Mouse (Mus musculus): Measurements from ENCODE around the gene Cox6b2. TPM values are rescaled to one million over a fixed set of nuclear protein-coding genes. Genes with fewer than 3 reads are reported as not detected.
"Not testable (repeated sequence)": the region's sequence is repeated elsewhere in the genome, so short reads cannot be mapped to it uniquely, and the experiment has no call there.

The Cox6b2 gene
- 18.6 and 19.7 TPM in 2 replicates for polyA plus RNA-seq (2014; fragmentation: Nextera tagmentation; extraction: Ambion mirVana)

DNA sequence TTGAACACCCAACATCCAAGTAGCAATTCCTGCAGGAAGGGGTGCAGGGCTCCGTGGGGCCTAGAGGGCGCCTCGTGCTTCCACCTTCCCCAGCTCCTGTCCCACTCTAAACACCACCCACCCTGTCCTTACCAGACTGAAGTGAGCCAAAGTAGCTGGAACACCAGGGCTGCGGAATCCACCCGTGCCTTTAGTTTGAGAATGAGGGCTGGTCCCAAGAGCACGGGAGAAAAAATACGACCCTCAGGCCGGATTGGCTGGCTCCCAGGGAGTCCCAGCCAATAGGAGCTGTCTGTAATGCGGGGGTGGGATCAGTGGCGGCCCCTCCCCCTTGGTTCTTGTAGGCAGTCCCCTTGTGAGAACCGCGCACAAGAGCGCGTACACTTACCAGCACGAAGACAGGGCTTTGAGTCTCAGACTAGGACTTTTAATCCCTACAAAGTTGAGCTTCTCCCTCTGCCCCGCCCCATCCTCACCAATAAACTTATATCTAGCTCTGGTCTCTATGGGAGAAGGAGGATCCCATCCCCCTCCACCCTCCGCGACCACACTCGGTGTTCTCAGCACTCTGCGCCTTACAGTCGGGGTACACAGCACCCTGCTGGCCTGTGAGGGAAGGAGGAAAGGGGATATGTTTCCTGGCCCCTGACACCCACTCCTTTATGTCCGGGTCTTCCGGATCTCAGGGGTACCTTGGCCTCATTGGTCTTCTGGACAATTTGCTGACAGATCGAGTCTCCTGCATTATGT is at the start of gene Cox6b2:
Gene Cox6b2, minus strand, starts transcription at position 274 of the 750 bp plus-strand sequence.
- Histone ChIP-seq H3K27ac (no peak within 1 kb of the TSS), H3K9me3 (ENCODE audit: control insufficient read depth, low read length) (no peaks in the 10 kb centered on the region), H3K4me2 (replicated peaks) (peak within 1 kb of the TSS; percentile 47), H3K9ac (0 out of 2 replicates have a peak within 1 kb of the TSS, but pooled peaks have one; percentile 1), H3K27me3 (ENCODE audit: control insufficient read depth, insufficient read depth, low read length) (no peaks in the 10 kb centered on the region), H3K4me1 (replicated peaks; ENCODE audit: control insufficient read depth, insufficient read depth, low read length) (no peaks in the 10 kb centered on the region), H3K4me3 (replicated peaks; ENCODE audit: low read length) (peak within 1 kb of the TSS; percentile 22), H3K36me3 (replicated peaks; ENCODE audit: control insufficient read depth, insufficient read depth) (no peaks in the 10 kb centered on the region; the same call in 1 of the 2 replicates)
- peak; percentile 76 for DNase-seq (ENCODE audit: low spot score)
- ATAC-seq (ENCODE audit: low FRiP score): peak; percentile 93
- 4% methylated on average over 24 of the region's 24 CpGs for WGBS

DNA sequence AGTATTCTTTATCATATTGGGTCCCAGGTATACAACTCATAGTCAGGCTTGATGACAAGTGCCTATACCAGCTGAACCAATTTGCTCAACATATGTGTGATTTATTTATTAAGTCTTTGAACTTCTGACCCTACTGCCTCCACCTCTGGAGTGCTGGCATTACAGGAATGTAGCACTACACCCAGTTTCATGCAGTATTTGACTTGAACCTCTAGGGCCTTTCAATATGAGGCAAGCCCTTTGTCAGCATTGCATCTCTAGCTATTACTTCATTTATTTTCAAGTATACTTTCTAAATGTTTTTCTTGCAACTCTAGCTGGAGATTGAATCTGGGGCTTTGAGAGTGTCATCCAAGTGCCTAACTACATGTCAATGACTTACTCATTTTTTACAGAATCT is 49.4 kb upstream of the Cox6b2 start:
- Histone ChIP-seq H3K4me3 (replicated peaks; ENCODE audit: low read length) (no peak overlapping the region), H3K9ac (no peak overlapping the region), H3K27me3 (ENCODE audit: control insufficient read depth, insufficient read depth, low read length) (no peaks in the 10 kb centered on the region), H3K27ac (no peak overlapping the region), H3K4me2 (replicated peaks) (no peak overlapping the region), H3K4me1 (replicated peaks; ENCODE audit: control insufficient read depth, insufficient read depth, low read length) (no peaks in the 10 kb centered on the region), H3K9me3 (ENCODE audit: control insufficient read depth, low read length) (no peaks in the 10 kb centered on the region), H3K36me3 (replicated peaks; ENCODE audit: control insufficient read depth, insufficient read depth) (peaks cover 39% of the 10 kb centered on the region)
- DNase-seq (ENCODE audit: low spot score) (no peak), ATAC-seq (ENCODE audit: low FRiP score) (no peak)

DNA sequence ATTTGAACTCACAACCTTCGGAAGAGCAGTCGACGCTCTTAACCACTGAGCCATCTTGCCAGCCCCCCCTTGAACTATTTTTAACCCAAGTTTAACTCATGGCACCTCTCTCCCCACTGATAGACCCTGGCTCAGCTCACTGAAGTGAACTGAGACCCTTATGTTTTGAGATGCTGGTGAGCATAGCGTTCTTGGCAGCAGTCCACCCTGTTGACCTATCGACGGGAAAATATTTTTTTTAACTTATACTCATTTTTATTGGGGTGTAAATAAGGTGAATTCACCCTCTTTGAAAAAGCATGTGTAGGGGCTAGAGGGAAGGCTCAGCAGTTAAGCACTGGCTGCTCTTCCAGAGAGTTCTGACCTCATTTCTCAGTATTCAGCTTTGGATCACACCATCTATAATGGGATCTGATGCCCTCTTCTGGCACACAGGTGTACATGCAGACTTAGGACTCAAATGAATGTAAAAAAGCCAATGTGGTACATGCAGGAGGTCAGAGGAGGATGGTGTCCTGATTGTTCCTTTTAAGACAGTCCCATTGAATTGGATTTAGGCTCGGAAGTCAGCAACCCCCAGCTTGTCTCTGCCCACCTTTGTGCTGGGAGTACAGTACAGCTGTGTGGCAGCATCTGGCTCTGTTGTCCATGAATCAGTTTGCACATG is 43.0 kb upstream of the Cox6b2 start:
- ATAC-seq (ENCODE audit: low FRiP score) (no peak), DNase-seq (ENCODE audit: low spot score) (peak; percentile 59)
- Histone ChIP-seq H3K9ac (no peak overlapping the region), H3K9me3 (ENCODE audit: control insufficient read depth, low read length) (no peaks in the 10 kb centered on the region), H3K27ac (no peak overlapping the region), H3K4me2 (replicated peaks) (no peak overlapping the region), H3K4me3 (replicated peaks; ENCODE audit: low read length) (no peak overlapping the region), H3K4me1 (replicated peaks; ENCODE audit: control insufficient read depth, insufficient read depth, low read length) (peaks cover 8% of the 10 kb centered on the region; the same call in 1 of the 2 replicates), H3K27me3 (ENCODE audit: control insufficient read depth, insufficient read depth, low read length) (no peaks in the 10 kb centered on the region), H3K36me3 (replicated peaks; ENCODE audit: control insufficient read depth, insufficient read depth) (peaks cover 51% of the 10 kb centered on the region)
- WGBS: 73% methylated on average over 7 of the region's 7 CpGs

- Histone ChIP-seq H3K9ac (no peak overlapping the region), H3K27ac (no peak overlapping the region), H3K4me3 (replicated peaks; ENCODE audit: low read length) (no peak overlapping the region), H3K9me3 (ENCODE audit: control insufficient read depth, low read length) (no peaks in the 10 kb centered on the region), H3K27me3 (ENCODE audit: control insufficient read depth, insufficient read depth, low read length) (0 out of 2 replicates have a peak, but pooled peaks cover 2% of the 10 kb centered on the region), H3K4me2 (replicated peaks) (no peak overlapping the region), H3K36me3 (replicated peaks; ENCODE audit: control insufficient read depth, insufficient read depth) (peaks cover 51% of the 10 kb centered on the region), H3K4me1 (replicated peaks; ENCODE audit: control insufficient read depth, insufficient read depth, low read length) (peaks cover 8% of the 10 kb centered on the region; the same call in 1 of the 2 replicates)
- no peak for ATAC-seq (ENCODE audit: low FRiP score)
- no peak for DNase-seq (ENCODE audit: low spot score)
- WGBS: 92% methylated on average over 3 of the region's 3 CpGs
Observed at GRCm38 (mm10) chr7:4794631-4795168, 41.8 kb upstream of the Cox6b2 start.

DNA sequence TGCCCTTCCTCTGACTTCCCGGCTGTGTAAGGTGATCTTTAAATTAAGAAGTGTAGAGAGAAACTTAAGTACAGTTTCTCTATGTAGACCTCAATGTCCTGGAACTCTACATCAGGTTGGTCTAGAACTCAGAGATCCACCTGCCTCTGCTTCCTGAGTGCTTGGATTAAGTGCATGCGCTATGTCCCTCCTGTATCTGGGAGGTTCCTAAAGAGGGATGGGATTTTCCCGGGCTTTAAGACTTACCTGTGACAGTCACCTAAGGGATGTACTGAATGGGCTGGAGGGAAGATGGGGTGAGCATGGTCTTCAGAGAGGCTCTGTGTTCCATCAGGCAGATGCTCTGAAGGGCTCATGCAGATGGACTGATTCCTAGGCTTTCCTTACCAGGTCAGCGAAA is 40.8 kb upstream of the Cox6b2 start:
- 41% methylated on average over 4 of the region's 4 CpGs for WGBS
- no peak for DNase-seq (ENCODE audit: low spot score)
- Histone ChIP-seq H3K4me2 (replicated peaks) (peak overlapping the region; percentile 76), H3K36me3 (replicated peaks; ENCODE audit: control insufficient read depth, insufficient read depth) (peaks cover 49% of the 10 kb centered on the region), H3K9me3 (ENCODE audit: control insufficient read depth, low read length) (no peaks in the 10 kb centered on the region), H3K4me1 (replicated peaks; ENCODE audit: control insufficient read depth, insufficient read depth, low read length) (peaks cover 10% of the 10 kb centered on the region), H3K27ac (no peak overlapping the region), H3K27me3 (ENCODE audit: control insufficient read depth, insufficient read depth, low read length) (0 out of 2 replicates have a peak, but pooled peaks cover 2% of the 10 kb centered on the region), H3K9ac (peak overlapping the region; percentile 96), H3K4me3 (replicated peaks; ENCODE audit: low read length) (peak overlapping the region; percentile 90)
- no peak for ATAC-seq (ENCODE audit: low FRiP score)

DNA sequence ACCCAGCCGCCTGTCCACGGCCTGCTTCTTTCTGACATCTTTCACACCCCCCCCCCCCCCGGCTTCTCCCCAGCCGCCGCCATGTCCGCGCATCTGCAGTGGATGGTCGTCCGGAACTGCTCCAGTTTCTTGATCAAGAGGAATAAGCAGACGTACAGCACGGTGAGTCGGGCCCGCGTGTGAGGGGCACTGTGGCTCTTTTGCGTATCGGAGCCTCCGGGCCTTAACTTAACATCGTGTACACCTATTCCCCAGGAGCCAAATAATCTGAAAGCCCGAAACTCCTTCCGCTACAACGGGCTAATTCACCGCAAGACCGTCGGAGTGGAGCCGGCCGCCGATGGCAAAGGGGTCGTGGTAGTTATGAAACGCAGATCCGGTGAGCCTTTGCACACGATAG is 40.4 kb upstream of the Cox6b2 start:
- WGBS: 1% methylated on average over 31 of the region's 31 CpGs
- Histone ChIP-seq H3K36me3 (replicated peaks; ENCODE audit: control insufficient read depth, insufficient read depth) (peaks cover 44% of the 10 kb centered on the region), H3K4me2 (replicated peaks) (peak overlapping the region; percentile 76), H3K4me3 (replicated peaks; ENCODE audit: low read length) (peak overlapping the region; percentile 90), H3K4me1 (replicated peaks; ENCODE audit: control insufficient read depth, insufficient read depth, low read length) (peaks cover 15% of the 10 kb centered on the region), H3K27ac (peak overlapping the region; percentile 92), H3K9ac (peak overlapping the region; percentile 96)
- not testable (repeated sequence) for ATAC-seq (ENCODE audit: low FRiP score); DNase-seq (ENCODE audit: low spot score); H3K27me3 ChIP-seq (ENCODE audit: control insufficient read depth, insufficient read depth, low read length); H3K9me3 ChIP-seq (ENCODE audit: control insufficient read depth, low read length)

DNA sequence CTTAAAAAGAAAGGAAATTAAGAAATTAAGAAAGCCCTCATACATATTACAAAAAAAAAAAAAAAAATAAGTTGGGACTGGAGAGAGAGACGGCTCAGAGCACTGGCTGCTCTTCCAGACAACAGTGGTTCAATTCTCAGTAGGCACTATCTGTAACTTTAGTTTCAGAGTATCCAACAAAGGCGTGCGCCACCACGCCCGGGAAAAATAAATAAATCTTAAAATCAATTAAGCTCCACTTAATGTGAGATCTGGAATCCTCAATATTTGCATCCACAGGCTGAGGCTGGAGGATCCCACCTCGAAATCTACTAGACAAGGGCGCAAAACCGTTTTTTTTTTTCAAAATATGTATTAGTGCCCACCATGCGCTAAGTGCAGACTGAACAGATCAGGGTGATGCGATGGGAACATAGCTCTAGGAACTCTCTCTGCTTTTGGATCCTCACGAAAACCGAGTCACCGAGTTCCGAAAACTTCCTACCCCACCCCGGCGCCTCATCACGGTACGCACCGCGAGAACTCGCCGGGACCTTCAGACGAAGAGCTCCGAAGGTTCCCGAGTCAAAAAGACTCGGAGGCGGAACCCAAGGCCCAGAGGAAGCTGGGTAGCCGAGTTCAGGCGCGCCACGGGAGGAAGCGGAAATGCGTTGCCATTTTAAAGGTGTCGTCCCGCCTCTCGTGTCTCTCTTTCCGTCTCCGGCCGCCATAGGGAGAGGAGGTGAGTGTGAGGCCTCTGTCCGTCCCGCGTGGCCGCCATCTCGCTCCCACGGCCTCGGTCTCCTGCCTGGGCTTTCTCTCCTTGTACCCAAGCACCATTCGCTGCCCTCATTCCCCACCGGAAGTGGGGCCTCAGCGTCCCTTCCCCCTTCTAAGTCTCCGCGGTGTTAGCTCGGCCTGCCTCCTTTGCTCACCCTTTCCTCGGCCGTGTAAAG is 39.7 kb upstream of the Cox6b2 start, which contains the start of gene Rpl28:
Gene Rpl28, plus strand, starts transcription at position 597 of the 935 bp plus-strand sequence.
- Histone ChIP-seq H3K27ac (peak within 1 kb of the TSS; percentile 92), H3K9ac (peak within 1 kb of the TSS; percentile 96), H3K9me3 (ENCODE audit: control insufficient read depth, low read length) (no peaks in the 10 kb centered on the region), H3K36me3 (replicated peaks; ENCODE audit: control insufficient read depth, insufficient read depth) (peaks cover 38% of the 10 kb centered on the region), H3K4me2 (replicated peaks) (peak within 1 kb of the TSS; percentile 76), H3K27me3 (ENCODE audit: control insufficient read depth, insufficient read depth, low read length) (0 out of 2 replicates have a peak, but pooled peaks cover 8% of the 10 kb centered on the region), H3K4me1 (replicated peaks; ENCODE audit: control insufficient read depth, insufficient read depth, low read length) (peaks cover 16% of the 10 kb centered on the region), H3K4me3 (replicated peaks; ENCODE audit: low read length) (peak within 1 kb of the TSS; percentile 90)
- peak; percentile 96 for DNase-seq (ENCODE audit: low spot score)
- ATAC-seq (ENCODE audit: low FRiP score): peak; percentile 90
- 1% methylated on average over 54 of the region's 54 CpGs for WGBS

GRCm38 (mm10) chr7:4789436-4789935 is 36.6 kb upstream of the Cox6b2 start, which contains the start of gene Tmem238:
Gene Tmem238, minus strand, starts transcription at chr7:4789656.
- Histone ChIP-seq H3K27me3 (ENCODE audit: control insufficient read depth, insufficient read depth, low read length) (0 out of 2 replicates have a peak, but pooled peaks cover 8% of the 10 kb centered on the region), H3K4me2 (replicated peaks) (peak within 1 kb of the TSS; percentile 92), H3K9ac (peak within 1 kb of the TSS; percentile 67), H3K9me3 (ENCODE audit: control insufficient read depth, low read length) (no peaks in the 10 kb centered on the region), H3K4me3 (replicated peaks; ENCODE audit: low read length) (peak within 1 kb of the TSS; percentile 49), H3K36me3 (replicated peaks; ENCODE audit: control insufficient read depth, insufficient read depth) (peaks cover 8% of the 10 kb centered on the region), H3K27ac (peak within 1 kb of the TSS; percentile 40), H3K4me1 (replicated peaks; ENCODE audit: control insufficient read depth, insufficient read depth, low read length) (peaks cover 16% of the 10 kb centered on the region)
- DNase-seq (ENCODE audit: low spot score) (no peak), ATAC-seq (ENCODE audit: low FRiP score) (no peak)
- WGBS: 9% methylated on average over 39 of the region's 40 CpGs
